Comparison of ENCODE assay signal across 8 mouse cellular contexts in the genomic region with DNA sequence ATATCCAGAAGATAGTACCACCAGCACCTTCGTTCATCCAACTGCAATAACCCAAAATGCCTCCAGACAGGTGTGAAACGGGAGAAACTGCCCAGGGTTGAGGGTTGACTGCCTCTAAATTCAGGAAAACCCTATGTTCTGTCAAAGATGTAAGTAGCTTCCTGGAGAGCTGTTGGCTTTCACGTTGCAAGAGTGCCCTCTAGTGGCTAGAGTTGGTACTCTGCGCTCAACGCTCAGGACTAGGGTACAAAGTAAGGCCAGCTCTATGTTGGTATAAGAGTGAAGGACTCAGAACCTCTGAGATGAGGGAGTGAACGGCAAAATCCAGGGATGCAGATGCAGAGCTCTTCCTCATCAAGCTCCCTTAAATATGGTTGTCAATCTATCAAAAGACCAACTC. TPM values are rescaled to one million over a fixed set of nuclear protein-coding genes. Genes with fewer than 3 reads are reported as not detected.
DNase-seq lines count a peak whose midpoint lies in the region; ATAC-seq lines count a peak whose summit lies in the region.

No protein-coding gene starts in this region.

- no peaks in the 10 kb centered on the region for H3K9me3 ChIP-seq in forebrain, embryonic 10.5 days
- no peaks in the 10 kb centered on the region for H3K9me3 ChIP-seq in forebrain, embryonic 12.5 days

- no peak for ATAC-seq in forebrain, embryonic 12.5 days (ENCODE audit: low FRiP score)
- ATAC-seq in megakaryocyte progenitor cell, adult 5-6 weeks (replicated peaks; ENCODE audit: poor library complexity) = peak; percentile 61

- intact Hi-C loops in heart, postnatal 14 days (cut with DNase I) = loop anchor here (1.0 to 10.0 kb wide), 6 partner anchors 35 to 538 kb away; a partner anchor contains a TSS

- peak; percentile 83 for DNase-seq in forebrain, embryonic 10.5 days (ENCODE audit: extremely low spot score, low spot score)
- peak; percentile 90 for DNase-seq in adrenal gland, postnatal 10 days
- DNase-seq in embryo, embryonic 11.5 days (ENCODE audit: low read depth, low spot score) = peak; percentile 68
- DNase-seq in heart, postnatal 14 days = peak; percentile 85 to 92
- peak; percentile 88 to 97 for DNase-seq in layer of hippocampus, postnatal 25 days (ENCODE audit: extremely low spot score in 1 of 2, low spot score in 1 of 2)
- DNase-seq in spleen, postnatal 14 days (ENCODE audit: low spot score in 2 of 2) = peak; percentile 59 to 79

- H3K36me3 ChIP-seq in forebrain, embryonic 10.5 days (replicated peaks) = no peaks in the 10 kb centered on the region
- H3K36me3 ChIP-seq in forebrain, embryonic 12.5 days (replicated peaks) = no peaks in the 10 kb centered on the region

- WGBS in forebrain, embryonic 10.5 days = 5% methylated on average over 6 of the region's 6 CpGs
- WGBS in forebrain, embryonic 12.5 days = 6% methylated on average over 6 of the region's 6 CpGs

- H3K4me2 ChIP-seq in forebrain, embryonic 12.5 days = no peak overlapping the region

- H3K4me3 ChIP-seq in forebrain, embryonic 10.5 days = no peak overlapping the region
- no peak overlapping the region for H3K4me3 ChIP-seq in forebrain, embryonic 12.5 days (replicated peaks)

- H3K27ac ChIP-seq in forebrain, embryonic 10.5 days = no peak overlapping the region
- no peak overlapping the region for H3K27ac ChIP-seq in forebrain, embryonic 12.5 days

- no peaks in the 10 kb centered on the region for H3K27me3 ChIP-seq in forebrain, embryonic 10.5 days (ENCODE audit: poor library complexity, severe bottlenecking)
- 0 out of 2 replicates have a peak, but pooled peaks cover 3% of the 10 kb centered on the region for H3K27me3 ChIP-seq in forebrain, embryonic 12.5 days

- peaks cover 19% of the 10 kb centered on the region for H3K4me1 ChIP-seq in forebrain, embryonic 10.5 days
- H3K4me1 ChIP-seq in forebrain, embryonic 12.5 days = peaks cover 13% of the 10 kb centered on the region

- no peak overlapping the region for H3K9ac ChIP-seq in forebrain, embryonic 12.5 days

RNA-seq across cellular contexts. Expression of a gene that starts 37.2 kb away (rescaled TPM):
- 10.9 and 11.0 TPM in 2 replicates for polyA plus RNA-seq in forebrain, embryonic 10.5 days (2016; fragmentation: Nextera tagmentation; extraction: Ambion mirVana)
- 13.1 and 13.8 TPM in 2 replicates for polyA plus RNA-seq in forebrain, embryonic 12.5 days (2016; fragmentation: Nextera tagmentation; extraction: Ambion mirVana)
- 10 to 100 TPM; 27.4 to 28.4 TPM for total RNA-seq in adrenal gland, postnatal 10 days (2021)
- 10 to 100 TPM; 16.7 to 17.0 TPM for total RNA-seq in heart, postnatal 14 days (2021)
- total RNA-seq in layer of hippocampus, postnatal 25 days (2021) = 10 to 100 TPM; 20.2 to 21.6 TPM
- total RNA-seq in megakaryocyte progenitor cell, adult 5-6 weeks (2015) = 7.4 and 8.5 TPM in 2 replicates
- total RNA-seq in megakaryocyte progenitor cell, adult 5-6 weeks (2017) = 9.2 and 9.5 TPM in 2 replicates

RNA-seq across cellular contexts. Expression of a gene that starts 55.0 kb away (rescaled TPM):
- 14.9 and 15.6 TPM in 2 replicates for polyA plus RNA-seq in forebrain, embryonic 10.5 days (2016; fragmentation: Nextera tagmentation; extraction: Ambion mirVana)
- 25.9 and 29.5 TPM in 2 replicates for polyA plus RNA-seq in forebrain, embryonic 12.5 days (2016; fragmentation: Nextera tagmentation; extraction: Ambion mirVana)
- 10 to 100 TPM; 32.7 to 34.9 TPM for total RNA-seq in adrenal gland, postnatal 10 days (2021)
- total RNA-seq in heart, postnatal 14 days (2021) = 10 to 100 TPM; 20.7 to 22.7 TPM
- 10 to 100 TPM; 58.5 to 66.4 TPM for total RNA-seq in layer of hippocampus, postnatal 25 days (2021)
- total RNA-seq in megakaryocyte progenitor cell, adult 5-6 weeks (2015) = 5.4 and 8.7 TPM in 2 replicates
- total RNA-seq in megakaryocyte progenitor cell, adult 5-6 weeks (2017) = 4.8 and 5.5 TPM in 2 replicates
